Mouse (Mus musculus): ENCODE data around the gene Ubl4b.
A peak's percentile ranks its signal among the peaks of the same experiment; 100 is the strongest.

Ubl4b gene

GRCm38 (mm10) chr3:107567766-107568165, 12.9 kb upstream of the Ubl4b start:
- DNase-seq (ENCODE audit: low read depth) = no peak

- DNase-seq (ENCODE audit: low read depth) = no peak
Observed at GRCm38 (mm10) chr3:107565331-107565730, 10.5 kb upstream of the Ubl4b start.

GRCm38 (mm10) chr3:107563880-107564279, 9.0 kb upstream of the Ubl4b start:
- no peak for DNase-seq (ENCODE audit: low read depth)

GRCm38 (mm10) chr3:107562591-107562990, 7.7 kb upstream of the Ubl4b start:
- DNase-seq (ENCODE audit: low read depth) = no peak

- DNase-seq (ENCODE audit: low read depth) = no peak
Observed at GRCm38 (mm10) chr3:107562104-107562503, 7.2 kb upstream of the Ubl4b start.

GRCm38 (mm10) chr3:107559183-107559582, 4.3 kb upstream of the Ubl4b start:
- DNase-seq (ENCODE audit: low read depth) = peak; percentile 60

GRCm38 (mm10) chr3:107558740-107559139, 3.9 kb upstream of the Ubl4b start:
- DNase-seq (ENCODE audit: low read depth) = no peak

GRCm38 (mm10) chr3:107550409-107551049, 4.3 kb downstream of the Ubl4b start:
- DNase-seq (ENCODE audit: low read depth) = peak; percentile 54

- no peak for DNase-seq (ENCODE audit: low read depth)
Observed at GRCm38 (mm10) chr3:107546956-107547355, 7.9 kb downstream of the Ubl4b start.

- no peak for DNase-seq (ENCODE audit: low read depth)
Observed at GRCm38 (mm10) chr3:107545716-107546412, 9.0 kb downstream of the Ubl4b start.

- no peak for DNase-seq (ENCODE audit: low read depth)
Observed at GRCm38 (mm10) chr3:107545278-107545677, 9.6 kb downstream of the Ubl4b start.

- no peak for DNase-seq (ENCODE audit: low read depth)
Observed at GRCm38 (mm10) chr3:107543158-107544080, 11.5 kb downstream of the Ubl4b start.

GRCm38 (mm10) chr3:107542584-107542983, 12.3 kb downstream of the Ubl4b start:
- no peak for DNase-seq (ENCODE audit: low read depth)

GRCm38 (mm10) chr3:107537504-107537889, 17.4 kb downstream of the Ubl4b start:
- DNase-seq (ENCODE audit: low read depth) = no peak

- no peak for DNase-seq (ENCODE audit: low read depth)
Observed at GRCm38 (mm10) chr3:107536810-107537503, 17.9 kb downstream of the Ubl4b start.

GRCm38 (mm10) chr3:107534951-107535350, 19.9 kb downstream of the Ubl4b start:
- DNase-seq (ENCODE audit: low read depth) = no peak

GRCm38 (mm10) chr3:107533532-107533931, 21.3 kb downstream of the Ubl4b start:
- no peak for DNase-seq (ENCODE audit: low read depth)

- DNase-seq (ENCODE audit: low read depth) = no peak
Observed at GRCm38 (mm10) chr3:107530581-107530980, 24.3 kb downstream of the Ubl4b start.

- DNase-seq (ENCODE audit: low read depth) = no peak
Observed at GRCm38 (mm10) chr3:107529182-107529581, 25.7 kb downstream of the Ubl4b start.

- no peak for DNase-seq (ENCODE audit: low read depth)
Observed at GRCm38 (mm10) chr3:107528401-107529118, 26.3 kb downstream of the Ubl4b start.

GRCm38 (mm10) chr3:107524547-107524946, 30.3 kb downstream of the Ubl4b start:
- no peak for DNase-seq (ENCODE audit: low read depth)
